Mouse (Mus musculus) lung, postnatal 0 days (tissue): ENCODE data around the gene Cdk5rap3. TPM values are rescaled to one million over a fixed set of nuclear protein-coding genes. Genes with fewer than 3 reads are reported as not detected.

Experiments
- ATAC-seq: fragments of 200-750 bp; cut with Nextera tagmentation; 2 replicates; pipeline ENCODE4 v1.8.0; 2017; ENCODE audit warnings: moderate library complexity
- DNase-seq: peaks from one replicate; pipeline ENCODE4 v3.0.0-alpha.2; 2016; ENCODE audit warnings: low spot score
- H3K27ac ChIP-seq: fragments of 300-500 bp; sonication (generic); 2 replicates; pipeline ENCODE4 v1.5.1; 2014; ENCODE audit warnings: antibody characterized with exemption, mild to moderate bottlenecking, low read length, mixed read lengths
- H3K27me3 ChIP-seq: fragments of 300-500 bp; sonication (generic); replicated peaks from 2 replicates; pipeline ENCODE4 v1.6.1; 2014; ENCODE audit warnings: low read length, mixed read lengths; ENCODE audit not compliant: insufficient read depth
- H3K36me3 ChIP-seq: fragments of 300-500 bp; sonication (generic); 2 replicates; pipeline ENCODE4 v1.6.1; 2014; ENCODE audit warnings: low read length, mixed read lengths; ENCODE audit not compliant: insufficient read depth
- H3K4me1 ChIP-seq: fragments of 300-500 bp; sonication (generic); 2 replicates; pipeline ENCODE4 v1.6.1; 2014; ENCODE audit warnings: antibody characterized with exemption, low read depth, low read length, mixed read lengths; ENCODE audit not compliant: insufficient read depth
- H3K4me2 ChIP-seq: fragments of 300-500 bp; sonication (generic); replicated peaks from 2 replicates; pipeline ENCODE4 v1.6.1; 2014; ENCODE audit warnings: low read depth, mild to moderate bottlenecking, low read length, moderate library complexity, mixed read lengths
- H3K4me3 ChIP-seq: fragments of 300-500 bp; sonication (generic); 2 replicates; pipeline ENCODE4 v1.5.1; 2014; ENCODE audit warnings: low read depth, low read length
- H3K9ac ChIP-seq: fragments of 300-500 bp; sonication (generic); replicated peaks from 2 replicates; pipeline ENCODE4 v1.6.1; 2014; ENCODE audit warnings: low read depth, mild to moderate bottlenecking
- H3K9me3 ChIP-seq: fragments of 300-500 bp; sonication (generic); 2 replicates; pipeline ENCODE4 v1.6.1; 2016; ENCODE audit warnings: low read length, mixed read lengths
- CTCF ChIP-seq: IDR thresholded peaks from 2 replicates; pipeline ENCODE4 v1.5.1; 2016; ENCODE audit warnings: antibody characterized with exemption, mild to moderate bottlenecking
- EP300 ChIP-seq: IDR thresholded peaks from 2 replicates; pipeline ENCODE4 v1.6.1; 2016; ENCODE audit warnings: antibody characterized with exemption, mild to moderate bottlenecking, control low read depth
- WGBS: fragments of 180-500 bp; shearing (Covaris S2); extraction: QIAGEN DNeasy Blood & Tissue Kit; methylation state at CpG from one replicate; pipeline ENCODE4 v1.1.7; 2014; 5-methylcytosine and 5-hydroxymethylcytosine counted together
- polyA plus RNA-seq: library from polyadenylated mRNA; unstranded; fragments of >200 nt; fragmentation: Nextera tagmentation; extraction: Ambion mirVana; gene quantifications from 2 replicates; pipeline ENCODE4 v1.2.1, GENCODE M21; 2015

Gene Cdk5rap3
- polyA plus RNA-seq, 1 experiment from 2014 or later: 46.4 TPM

DNA sequence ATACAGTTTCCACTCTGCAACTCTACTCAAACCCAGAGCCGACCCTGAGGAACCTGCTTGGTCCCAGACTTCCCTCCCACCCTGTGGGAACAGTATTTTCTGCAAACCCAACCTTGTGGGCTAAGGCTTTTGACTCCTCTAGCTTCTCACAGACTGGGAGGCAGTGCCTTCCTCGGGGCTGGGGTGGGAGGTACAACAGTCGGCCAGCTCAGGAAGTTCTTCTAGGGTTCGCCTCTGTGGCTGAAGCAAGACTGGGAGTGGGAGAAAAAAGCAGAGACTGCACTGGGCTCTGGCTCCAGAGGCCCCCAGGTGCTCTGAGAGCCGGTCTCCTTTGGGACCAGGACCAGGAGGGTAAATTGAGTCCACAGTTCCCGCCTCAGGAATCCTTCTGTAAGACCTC is 36.6 kb upstream of the Cdk5rap3 start:
- H3K9ac ChIP-seq: no peak overlapping the region
- H3K27ac ChIP-seq: no peak overlapping the region
- TF ChIP-seq CTCF (no peak), EP300 (no peak)
- no peaks in the 10 kb centered on the region for H3K4me1 ChIP-seq
- no peak for DNase-seq
- peaks cover 33% of the 10 kb centered on the region; the same call in 1 of the 2 replicates for H3K36me3 ChIP-seq
- H3K4me3 ChIP-seq: no peak overlapping the region
- 77% methylated on average over 6 of the region's 6 CpGs for WGBS
- no peak for ATAC-seq
- H3K27me3 ChIP-seq: no peaks in the 10 kb centered on the region
- H3K9me3 ChIP-seq: no peaks in the 10 kb centered on the region
- H3K4me2 ChIP-seq: no peak overlapping the region

DNA sequence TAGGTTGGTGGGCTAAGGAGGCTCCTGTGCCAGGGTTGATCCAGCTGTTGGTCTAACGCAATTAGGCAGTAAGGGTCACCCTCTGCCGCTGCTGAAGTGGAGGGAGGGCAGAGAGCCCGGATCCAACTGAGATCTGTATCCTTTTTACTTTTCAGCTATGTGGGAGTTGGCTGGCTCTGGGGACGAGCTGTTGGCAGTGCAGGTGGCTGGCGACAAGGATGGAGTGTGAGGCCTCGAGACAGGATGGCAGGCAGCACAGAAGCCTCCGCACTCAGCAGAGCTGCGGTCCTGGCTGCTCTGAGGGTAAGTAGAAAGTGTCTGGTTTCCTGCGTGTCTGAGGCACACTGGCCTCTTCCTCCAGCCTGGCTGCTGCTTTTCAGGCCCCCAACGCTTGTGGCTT is 36.1 kb upstream of the Cdk5rap3 start:
- DNase-seq: no peak
- 73% methylated on average over 10 of the region's 10 CpGs for WGBS
- H3K9me3 ChIP-seq: no peaks in the 10 kb centered on the region
- H3K27me3 ChIP-seq: no peaks in the 10 kb centered on the region
- peaks cover 28% of the 10 kb centered on the region; the same call in 1 of the 2 replicates for H3K36me3 ChIP-seq
- no peak overlapping the region for H3K4me2 ChIP-seq
- no peak for ATAC-seq
- no peak overlapping the region for H3K4me3 ChIP-seq
- H3K4me1 ChIP-seq: no peaks in the 10 kb centered on the region
- H3K27ac ChIP-seq: no peak overlapping the region
- TF ChIP-seq CTCF (no peak), EP300 (no peak)
- no peak overlapping the region for H3K9ac ChIP-seq

DNA sequence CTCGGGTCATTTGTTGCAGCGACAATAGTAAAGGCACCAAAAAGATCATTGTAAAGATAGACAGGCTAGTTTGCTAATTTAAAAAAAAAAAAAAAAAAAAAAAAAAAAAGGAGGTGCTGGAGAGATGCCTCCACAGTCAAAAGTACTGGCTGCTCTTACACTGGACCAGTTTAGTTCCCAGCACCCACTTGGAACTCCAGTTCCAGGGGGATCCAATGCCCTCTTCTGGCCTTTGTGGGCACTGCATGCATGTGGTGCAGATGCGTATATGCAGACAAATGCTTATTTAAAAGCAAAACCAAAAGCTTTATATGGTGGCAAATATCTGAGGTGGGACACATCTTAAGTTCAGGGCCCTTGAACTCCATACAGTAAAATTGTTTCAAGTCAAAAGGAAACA is 34.5 kb upstream of the Cdk5rap3 start:
- Histone ChIP-seq H3K9me3 (no peaks in the 10 kb centered on the region), H3K9ac (no peak overlapping the region), H3K27ac (no peak overlapping the region), H3K4me2 (no peak overlapping the region), H3K4me3 (no peak overlapping the region), H3K4me1 (no peaks in the 10 kb centered on the region), H3K27me3 (no peaks in the 10 kb centered on the region), H3K36me3 (peaks cover 26% of the 10 kb centered on the region; the same call in 1 of the 2 replicates)
- DNase-seq (no peak), ATAC-seq (no peak)
- WGBS: 98% methylated on average over 3 of the region's 3 CpGs
- TF ChIP-seq CTCF (peak; percentile 48), EP300 (no peak)

DNA sequence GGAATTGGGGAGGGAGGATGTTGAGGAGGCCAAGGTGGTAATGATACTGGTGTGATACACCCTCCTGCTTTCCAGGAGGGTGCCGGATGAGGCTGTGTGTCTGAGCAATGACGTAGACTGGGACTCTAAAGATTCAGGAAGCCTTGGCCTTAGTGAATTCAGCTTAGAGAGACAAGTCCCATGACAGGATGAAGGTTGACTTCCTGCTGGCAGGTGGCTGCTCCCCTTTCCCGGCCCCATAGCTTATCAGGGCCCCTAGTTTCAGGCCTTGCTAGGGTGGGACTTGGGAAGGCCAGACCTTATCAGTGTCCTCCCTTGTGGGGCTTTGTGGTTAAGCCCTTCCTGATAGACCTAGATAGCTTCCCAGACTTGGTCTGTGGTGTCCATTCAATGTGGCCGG is 31.6 kb upstream of the Cdk5rap3 start:
- H3K36me3 ChIP-seq: 0 out of 2 replicates have a peak, but pooled peaks cover 6% of the 10 kb centered on the region
- no peaks in the 10 kb centered on the region for H3K27me3 ChIP-seq
- no peak for ATAC-seq
- no peak for TF ChIP-seq EP300
- no peak for TF ChIP-seq CTCF
- H3K4me1 ChIP-seq: peaks cover 6% of the 10 kb centered on the region; the same call in 1 of the 2 replicates
- DNase-seq: no peak
- H3K27ac ChIP-seq: no peak overlapping the region
- WGBS: 70% methylated on average over 4 of the region's 4 CpGs
- no peak overlapping the region for H3K4me3 ChIP-seq
- no peak overlapping the region for H3K4me2 ChIP-seq
- no peak overlapping the region for H3K9ac ChIP-seq
- no peaks in the 10 kb centered on the region for H3K9me3 ChIP-seq

- DNase-seq (no peak), ATAC-seq (no peak)
These were observed 30.2 kb upstream of the Cdk5rap3 start for GRCm38 (mm10) chr11:96946498-96946897.

GRCm38 (mm10) chr11:96944844-96945580 is 28.7 kb upstream of the Cdk5rap3 start:
- DNase-seq: no peak
- no peaks in the 10 kb centered on the region for H3K27me3 ChIP-seq
- no peak for TF ChIP-seq EP300
- WGBS: 67% methylated on average over 14 of the region's 14 CpGs
- H3K9me3 ChIP-seq: no peaks in the 10 kb centered on the region
- H3K4me2 ChIP-seq: 0 out of 2 replicates have a peak overlapping the region, but pooled peaks have one; percentile 83
- H3K27ac ChIP-seq: no peak overlapping the region
- H3K9ac ChIP-seq: no peak overlapping the region
- H3K36me3 ChIP-seq: no peaks in the 10 kb centered on the region
- no peak for ATAC-seq
- peaks cover 6% of the 10 kb centered on the region; the same call in 1 of the 2 replicates for H3K4me1 ChIP-seq
- no peak overlapping the region for H3K4me3 ChIP-seq

More at GRCm38 (mm10) chr11:96946498-96946897, 30.2 kb upstream of the Cdk5rap3 start:
- Histone ChIP-seq H3K27me3 (no peaks in the 10 kb centered on the region), H3K9ac (no peak overlapping the region), H3K27ac (no peak overlapping the region), H3K4me1 (peaks cover 6% of the 10 kb centered on the region; the same call in 1 of the 2 replicates), H3K4me2 (no peak overlapping the region), H3K4me3 (no peak overlapping the region), H3K36me3 (no peaks in the 10 kb centered on the region), H3K9me3 (no peaks in the 10 kb centered on the region)
- WGBS: 82% methylated on average over 9 of the region's 9 CpGs
- TF ChIP-seq EP300: no peak
- TF ChIP-seq CTCF: no peak
